Mouse (Mus musculus): Measurements from ENCODE around the gene Cpeb4. TPM values are rescaled to one million over a fixed set of nuclear protein-coding genes. Genes with fewer than 3 reads are reported as not detected.
A peak's percentile ranks its signal among the peaks of the same experiment; 100 is the strongest.
"Not testable (repeated sequence)": the region's sequence is repeated elsewhere in the genome, so short reads cannot be mapped to it uniquely, and the experiment has no call there.

The Cpeb4 gene
- total RNA-seq, 2 experiments from 2014 or later, result 6.7 to 9.2 TPM

- ATAC-seq (replicated peaks; ENCODE audit: poor library complexity, severe bottlenecking), result not testable (repeated sequence)
These were observed 26.9 kb upstream of the Cpeb4 start for GRCm38 (mm10) chr11:31845111-31845510.

- peak; percentile 26 for ATAC-seq (replicated peaks; ENCODE audit: poor library complexity, severe bottlenecking)
These were observed 25.1 kb upstream of the Cpeb4 start for GRCm38 (mm10) chr11:31846771-31847468.

GRCm38 (mm10) chr11:31847469-31847805 lies 24.6 kb upstream of the Cpeb4 start:
- no peak for ATAC-seq (replicated peaks; ENCODE audit: poor library complexity, severe bottlenecking)

GRCm38 (mm10) chr11:31848725-31849124 lies 23.3 kb upstream of the Cpeb4 start:
- ATAC-seq (replicated peaks; ENCODE audit: poor library complexity, severe bottlenecking), result no peak

GRCm38 (mm10) chr11:31850156-31850775 lies 21.7 kb upstream of the Cpeb4 start:
- ATAC-seq (replicated peaks; ENCODE audit: poor library complexity, severe bottlenecking), result peak; percentile 28

- ATAC-seq (replicated peaks; ENCODE audit: poor library complexity, severe bottlenecking), result no peak
These were observed 21.0 kb upstream of the Cpeb4 start for GRCm38 (mm10) chr11:31850995-31851394.

GRCm38 (mm10) chr11:31851702-31852560 lies 20.1 kb upstream of the Cpeb4 start:
- ATAC-seq (replicated peaks; ENCODE audit: poor library complexity, severe bottlenecking), result 0 out of 2 replicates have a peak, but pooled peaks have one; percentile 23

- ATAC-seq (replicated peaks; ENCODE audit: poor library complexity, severe bottlenecking), result no peak
These were observed 17.1 kb upstream of the Cpeb4 start for GRCm38 (mm10) chr11:31854955-31855354.

- ATAC-seq (replicated peaks; ENCODE audit: poor library complexity, severe bottlenecking), result peak; percentile 48; the same call in 1 of the 2 replicates
These were observed 14.5 kb upstream of the Cpeb4 start for GRCm38 (mm10) chr11:31857479-31857878.

GRCm38 (mm10) chr11:31861149-31861890 lies 10.7 kb upstream of the Cpeb4 start:
- peak; percentile 92 for ATAC-seq (replicated peaks; ENCODE audit: poor library complexity, severe bottlenecking)

GRCm38 (mm10) chr11:31867976-31868375 lies 4.0 kb upstream of the Cpeb4 start:
- ATAC-seq (replicated peaks; ENCODE audit: poor library complexity, severe bottlenecking), result peak; percentile 6; the same call in 1 of the 2 replicates

GRCm38 (mm10) chr11:31870285-31871010 lies 1.6 kb upstream of the Cpeb4 start:
- ATAC-seq (replicated peaks; ENCODE audit: poor library complexity, severe bottlenecking), result peak; percentile 95

- ATAC-seq (replicated peaks; ENCODE audit: poor library complexity, severe bottlenecking), result peak; percentile 14
These were observed 873 bp upstream of the Cpeb4 start for GRCm38 (mm10) chr11:31871135-31871541.

- no peak for ATAC-seq (replicated peaks; ENCODE audit: poor library complexity, severe bottlenecking)
These were observed 693 bp downstream of the Cpeb4 start for GRCm38 (mm10) chr11:31872546-31873261.

- no peak for ATAC-seq (replicated peaks; ENCODE audit: poor library complexity, severe bottlenecking)
These were observed 2.1 kb downstream of the Cpeb4 start for GRCm38 (mm10) chr11:31874071-31874470.

GRCm38 (mm10) chr11:31883671-31884070 lies 11.7 kb downstream of the Cpeb4 start:
- no peak for ATAC-seq (replicated peaks; ENCODE audit: poor library complexity, severe bottlenecking)

- no peak for ATAC-seq (replicated peaks; ENCODE audit: poor library complexity, severe bottlenecking)
These were observed 13.8 kb downstream of the Cpeb4 start for GRCm38 (mm10) chr11:31885765-31886164.

GRCm38 (mm10) chr11:31888229-31888628 lies 16.2 kb downstream of the Cpeb4 start:
- ATAC-seq (replicated peaks; ENCODE audit: poor library complexity, severe bottlenecking), result no peak

GRCm38 (mm10) chr11:31892152-31892551 lies 20.1 kb downstream of the Cpeb4 start:
- no peak for ATAC-seq (replicated peaks; ENCODE audit: poor library complexity, severe bottlenecking)
